In the genomic region with DNA sequence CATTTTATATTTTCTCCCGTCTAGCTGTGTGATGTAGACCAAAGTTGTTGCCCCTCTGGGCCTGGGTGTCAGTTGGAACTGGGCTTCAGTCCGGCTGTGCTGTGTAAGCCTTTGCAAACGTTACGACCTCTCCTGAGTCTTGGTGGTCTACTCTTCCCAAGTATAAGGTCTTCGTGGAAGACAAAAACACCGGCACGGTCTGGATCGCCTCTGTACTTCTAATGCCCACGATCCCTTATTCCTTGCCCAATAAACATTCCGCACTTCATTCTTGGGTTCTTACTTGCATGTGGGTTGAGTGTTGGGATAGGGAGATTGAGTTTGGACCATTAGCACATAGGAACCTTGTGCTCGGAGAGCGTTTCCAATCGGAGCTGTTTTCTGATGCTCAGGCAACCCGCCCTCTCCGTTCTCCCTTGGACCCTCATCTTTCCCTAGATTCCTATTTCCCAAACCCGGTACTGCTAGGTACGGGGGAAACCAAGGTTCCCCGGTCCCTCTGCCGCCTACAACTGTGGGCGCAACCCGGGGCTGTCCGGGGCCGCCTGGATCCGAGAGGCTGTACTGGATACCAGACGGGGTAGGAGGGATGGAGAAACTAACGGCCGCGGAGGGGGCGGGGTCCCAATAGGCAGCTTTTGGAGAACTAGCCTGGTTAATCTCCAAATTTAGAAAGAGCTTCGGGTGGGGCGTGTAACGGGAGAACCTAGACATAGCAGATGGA, we compare ENCODE assay signal across 9 mouse cellular contexts. TPM values are rescaled to one million over a fixed set of nuclear protein-coding genes. Genes with fewer than 3 reads are reported as not detected.
DNase-seq lines count a peak whose midpoint lies in the region; ATAC-seq and TF ChIP-seq lines count a peak whose summit lies in the region.
"Had no signal": no experiment of that assay in that cellular context is flagged by ENCODE, and none has a peak within 500 bp of the region (broad histone marks: within the 10 kb centered on the region; RNA-seq: fewer than 3 reads in every experiment).

No protein-coding gene starts in this region.

- peaks cover 15% of the 10 kb centered on the region for H3K4me1 ChIP-seq in heart, postnatal 0 days (ENCODE audit: control insufficient read depth, insufficient read depth)
- peaks cover 54% of the 10 kb centered on the region for H3K4me1 ChIP-seq in embryonic facial prominence, embryonic 13.5 days
- peaks cover 55% of the 10 kb centered on the region for H3K4me1 ChIP-seq in limb, embryonic 13.5 days
- H3K4me1 ChIP-seq in stomach, embryonic 15.5 days = peaks cover 31% of the 10 kb centered on the region

- no peak for TF ChIP-seq CTCF in heart, postnatal 0 days (IDR thresholded peaks at IDR 0.05; ENCODE audit: low read depth)

- H3K9me3 ChIP-seq in heart, postnatal 0 days (replicated peaks; ENCODE audit: control insufficient read depth, low read length) = no peaks in the 10 kb centered on the region
- H3K9me3 ChIP-seq in embryonic facial prominence, embryonic 13.5 days = no peaks in the 10 kb centered on the region
- no peaks in the 10 kb centered on the region for H3K9me3 ChIP-seq in limb, embryonic 13.5 days
- no peaks in the 10 kb centered on the region for H3K9me3 ChIP-seq in stomach, embryonic 15.5 days

- H3K36me3 ChIP-seq in heart, postnatal 0 days (replicated peaks; ENCODE audit: control insufficient read depth, insufficient read depth, low read length) = no peaks in the 10 kb centered on the region
- H3K36me3 ChIP-seq in embryonic facial prominence, embryonic 13.5 days = no peaks in the 10 kb centered on the region
- H3K36me3 ChIP-seq in limb, embryonic 13.5 days = no peaks in the 10 kb centered on the region
- H3K36me3 ChIP-seq in stomach, embryonic 15.5 days = no peaks in the 10 kb centered on the region

- H3K27me3 ChIP-seq in heart, postnatal 0 days (ENCODE audit: control insufficient read depth, insufficient read depth, low read length) = peaks cover 65% of the 10 kb centered on the region
- peaks cover 53% of the 10 kb centered on the region for H3K27me3 ChIP-seq in embryonic facial prominence, embryonic 13.5 days
- H3K27me3 ChIP-seq in limb, embryonic 13.5 days = peaks cover 61% of the 10 kb centered on the region
- peaks cover 67% of the 10 kb centered on the region for H3K27me3 ChIP-seq in stomach, embryonic 15.5 days (replicated peaks)

- ATAC-seq in heart, postnatal 0 days (ENCODE audit: insufficient read depth, low read depth) = no peak
- no peak for ATAC-seq in embryonic facial prominence, embryonic 13.5 days (ENCODE audit: insufficient number of reproducible peaks, insufficient read depth, low FRiP score, low TSS enrichment, low read depth)
- no peak for ATAC-seq in limb, embryonic 13.5 days (ENCODE audit: low FRiP score, low read depth)
- ATAC-seq in stomach, embryonic 15.5 days (ENCODE audit: insufficient read depth, low FRiP score, low read depth) = no peak
- ATAC-seq in inflammation-experienced regulatory T-cells, adult 6 months = no peak

- H3K27ac ChIP-seq in heart, postnatal 0 days (ENCODE audit: low read depth) = no peak overlapping the region
- H3K27ac ChIP-seq in embryonic facial prominence, embryonic 13.5 days = no peak overlapping the region
- H3K27ac ChIP-seq in limb, embryonic 13.5 days = no peak overlapping the region
- H3K27ac ChIP-seq in stomach, embryonic 15.5 days = no peak overlapping the region

- 12% methylated on average over 32 of the region's 32 CpGs for WGBS in heart, postnatal 0 days
- 7% methylated on average over 32 of the region's 32 CpGs for WGBS in embryonic facial prominence, embryonic 13.5 days
- WGBS in limb, embryonic 13.5 days = 9% methylated on average over 32 of the region's 32 CpGs
- 10% methylated on average over 32 of the region's 32 CpGs for WGBS in stomach, embryonic 15.5 days

- no peak for TF ChIP-seq EP300 in heart, postnatal 0 days (IDR thresholded peaks at IDR 0.05; ENCODE audit: low read depth)

- peak overlapping the region; percentile 92 for H3K4me2 ChIP-seq in heart, postnatal 0 days (ENCODE audit: low read depth, low read length)
- peak overlapping the region; percentile 87 for H3K4me2 ChIP-seq in embryonic facial prominence, embryonic 13.5 days
- peak overlapping the region; percentile 89 for H3K4me2 ChIP-seq in limb, embryonic 13.5 days (replicated peaks)
- peak overlapping the region; percentile 80 for H3K4me2 ChIP-seq in stomach, embryonic 15.5 days

- H3K9ac ChIP-seq in heart, postnatal 0 days (replicated peaks; ENCODE audit: low read depth, low read length) = no peak overlapping the region
- peak overlapping the region; percentile 90 for H3K9ac ChIP-seq in embryonic facial prominence, embryonic 13.5 days
- peak overlapping the region; percentile 66 for H3K9ac ChIP-seq in limb, embryonic 13.5 days
- no peak overlapping the region for H3K9ac ChIP-seq in stomach, embryonic 15.5 days

- DNase-seq in heart, postnatal 0 days (ENCODE audit: low spot score) = no peak
- no peak for DNase-seq in heart, adult 9 months (ENCODE audit: low spot score in 2 of 2)
- peak; percentile 44 for DNase-seq in Muller cell, postnatal 12 days (ENCODE audit: inconsistent ontology term)
- no peak for DNase-seq in lung, postnatal 36 days

- H3K4me3 ChIP-seq in heart, postnatal 0 days (ENCODE audit: low read depth, low read length) = peak overlapping the region; percentile 67
- H3K4me3 ChIP-seq in embryonic facial prominence, embryonic 13.5 days = peak overlapping the region; percentile 77
- peak overlapping the region; percentile 73 for H3K4me3 ChIP-seq in limb, embryonic 13.5 days
- H3K4me3 ChIP-seq in stomach, embryonic 15.5 days (replicated peaks) = peak overlapping the region; percentile 81

RNA-seq across cellular contexts. Expression of a gene that starts 2.3 kb away (rescaled TPM):
- total RNA-seq in heart, postnatal 0 days (2014; rRNA removed; ENCODE audit: low replicate concordance) = 15.0 TPM in 1 of 2 replicates, not detected in the other
- polyA plus RNA-seq in heart, postnatal 0 days (2015; fragmentation: Nextera tagmentation; extraction: Ambion mirVana) = 14.7 and 16.6 TPM in 2 replicates
- 44.7 and 45.9 TPM in 2 replicates for polyA plus RNA-seq in embryonic facial prominence, embryonic 13.5 days (2015; fragmentation: Nextera tagmentation; extraction: Ambion mirVana)
- polyA plus RNA-seq in limb, embryonic 13.5 days (2015; fragmentation: Nextera tagmentation; extraction: Ambion mirVana) = 42.1 and 42.8 TPM in 2 replicates
- polyA plus RNA-seq in stomach, embryonic 15.5 days (2015; fragmentation: Nextera tagmentation; extraction: Ambion mirVana) = 27.7 and 28.6 TPM in 2 replicates
- 1 to 10 TPM in 1 of 3 experiments, under 1 TPM in 2; 0.77 to 1.3 (median 0.93) TPM for polyA plus RNA-seq in inflammation-experienced regulatory T-cells, adult 6 months (2017; shearing (Covaris generic))

RNA-seq across cellular contexts. Expression of a gene that starts 8.3 kb away (rescaled TPM):
- 95.2 and 99.1 TPM in 2 replicates for total RNA-seq in heart, postnatal 0 days (2014; rRNA removed; ENCODE audit: low replicate concordance)
- polyA plus RNA-seq in heart, postnatal 0 days (2015; fragmentation: Nextera tagmentation; extraction: Ambion mirVana) = 38.0 and 39.3 TPM in 2 replicates
- 137 and 155 TPM in 2 replicates for polyA plus RNA-seq in embryonic facial prominence, embryonic 13.5 days (2015; fragmentation: Nextera tagmentation; extraction: Ambion mirVana)
- polyA plus RNA-seq in limb, embryonic 13.5 days (2015; fragmentation: Nextera tagmentation; extraction: Ambion mirVana) = 152 and 153 TPM in 2 replicates
- 118 and 124 TPM in 2 replicates for polyA plus RNA-seq in stomach, embryonic 15.5 days (2015; fragmentation: Nextera tagmentation; extraction: Ambion mirVana)
- 10 to 100 TPM; 26.0 to 33.4 (median 32.0) TPM for polyA plus RNA-seq in inflammation-experienced regulatory T-cells, adult 6 months (2017; shearing (Covaris generic))

RNA-seq across cellular contexts. Expression of a gene that starts 15.4 kb away (rescaled TPM):
- 7.2 and 8.3 TPM in 2 replicates for total RNA-seq in heart, postnatal 0 days (2014; rRNA removed; ENCODE audit: low replicate concordance)
- 8.0 and 8.2 TPM in 2 replicates for polyA plus RNA-seq in heart, postnatal 0 days (2015; fragmentation: Nextera tagmentation; extraction: Ambion mirVana)
- 5.6 and 5.9 TPM in 2 replicates for polyA plus RNA-seq in embryonic facial prominence, embryonic 13.5 days (2015; fragmentation: Nextera tagmentation; extraction: Ambion mirVana)
- polyA plus RNA-seq in limb, embryonic 13.5 days (2015; fragmentation: Nextera tagmentation; extraction: Ambion mirVana) = 7.0 and 7.8 TPM in 2 replicates
- 5.4 and 6.0 TPM in 2 replicates for polyA plus RNA-seq in stomach, embryonic 15.5 days (2015; fragmentation: Nextera tagmentation; extraction: Ambion mirVana)
- polyA plus RNA-seq in inflammation-experienced regulatory T-cells, adult 6 months (2017; shearing (Covaris generic)) = 1 to 10 TPM; 3.0 to 5.1 (median 3.7) TPM

RNA-seq across cellular contexts. Expression of a gene that starts 19.7 kb away (rescaled TPM):
- total RNA-seq in heart, postnatal 0 days (2014; rRNA removed; ENCODE audit: low replicate concordance) = 0.99 TPM in 1 of 2 replicates, not detected in the other
- polyA plus RNA-seq in heart, postnatal 0 days (2015; fragmentation: Nextera tagmentation; extraction: Ambion mirVana) = not detected in 2 replicates
- not detected in 2 replicates for polyA plus RNA-seq in embryonic facial prominence, embryonic 13.5 days (2015; fragmentation: Nextera tagmentation; extraction: Ambion mirVana)
- polyA plus RNA-seq in limb, embryonic 13.5 days (2015; fragmentation: Nextera tagmentation; extraction: Ambion mirVana) = 0.13 TPM in 1 of 2 replicates, not detected in the other
- polyA plus RNA-seq in stomach, embryonic 15.5 days (2015; fragmentation: Nextera tagmentation; extraction: Ambion mirVana) = not detected in 2 replicates
- not detected for polyA plus RNA-seq in inflammation-experienced regulatory T-cells, adult 6 months (2017; shearing (Covaris generic))
- total RNA-seq: left cerebral cortex, postnatal 10 days had no signal

RNA-seq across cellular contexts. Expression of a gene that starts 26.4 kb away (rescaled TPM):
- total RNA-seq in heart, postnatal 0 days (2014; rRNA removed; ENCODE audit: low replicate concordance) = 208 and 236 TPM in 2 replicates
- 53.0 and 56.4 TPM in 2 replicates for polyA plus RNA-seq in heart, postnatal 0 days (2015; fragmentation: Nextera tagmentation; extraction: Ambion mirVana)
- polyA plus RNA-seq in embryonic facial prominence, embryonic 13.5 days (2015; fragmentation: Nextera tagmentation; extraction: Ambion mirVana) = 63.8 and 70.5 TPM in 2 replicates
- 62.2 and 64.6 TPM in 2 replicates for polyA plus RNA-seq in limb, embryonic 13.5 days (2015; fragmentation: Nextera tagmentation; extraction: Ambion mirVana)
- polyA plus RNA-seq in stomach, embryonic 15.5 days (2015; fragmentation: Nextera tagmentation; extraction: Ambion mirVana) = 54.5 and 59.6 TPM in 2 replicates
- polyA plus RNA-seq in inflammation-experienced regulatory T-cells, adult 6 months (2017; shearing (Covaris generic)) = 1 to 10 TPM; 5.8 to 7.3 (median 6.8) TPM

Comparison
In these comparisons a context has a peak if more than half of its experiments do, and no peak if none do; other contexts are left out.
1. H3K9ac ChIP-seq: peak in embryonic facial prominence, embryonic 13.5 days (single experiment) and limb, embryonic 13.5 days (single experiment); none in heart, postnatal 0 days (single experiment) and stomach, embryonic 15.5 days (single experiment).
2. Peak in every context shown above with its lines, with median percentiles within 50 percentile points of each other: H3K4me2 ChIP-seq and H3K4me3 ChIP-seq.